Mouse (Mus musculus): Measurements from ENCODE around the gene Slc17a1.

Gene Slc17a1

DNA sequence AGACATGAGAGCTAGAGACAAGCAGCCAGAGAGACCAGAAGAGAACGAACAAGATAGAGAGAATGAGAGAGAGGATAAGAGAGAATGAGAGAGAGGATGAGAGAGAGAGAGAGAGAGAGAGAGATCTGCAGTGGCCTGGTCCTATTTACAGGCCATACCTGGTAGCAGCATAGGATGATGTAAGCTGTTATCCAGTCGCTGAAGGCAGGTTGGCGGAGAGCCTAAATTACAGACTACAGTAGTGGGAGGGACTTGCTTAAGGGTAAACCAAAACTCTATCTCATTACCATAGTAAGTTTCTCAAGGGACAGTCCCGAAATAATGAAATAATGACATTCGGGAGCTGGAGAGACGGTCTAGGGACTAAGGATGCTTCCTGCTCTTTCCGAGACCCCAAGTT, at the start of gene Slc17a1:
TSS of gene Slc17a1 (plus strand) at position 346 of the 400 bp plus-strand sequence.
- DNase-seq (ENCODE audit: low spot score) = no peak

DNA sequence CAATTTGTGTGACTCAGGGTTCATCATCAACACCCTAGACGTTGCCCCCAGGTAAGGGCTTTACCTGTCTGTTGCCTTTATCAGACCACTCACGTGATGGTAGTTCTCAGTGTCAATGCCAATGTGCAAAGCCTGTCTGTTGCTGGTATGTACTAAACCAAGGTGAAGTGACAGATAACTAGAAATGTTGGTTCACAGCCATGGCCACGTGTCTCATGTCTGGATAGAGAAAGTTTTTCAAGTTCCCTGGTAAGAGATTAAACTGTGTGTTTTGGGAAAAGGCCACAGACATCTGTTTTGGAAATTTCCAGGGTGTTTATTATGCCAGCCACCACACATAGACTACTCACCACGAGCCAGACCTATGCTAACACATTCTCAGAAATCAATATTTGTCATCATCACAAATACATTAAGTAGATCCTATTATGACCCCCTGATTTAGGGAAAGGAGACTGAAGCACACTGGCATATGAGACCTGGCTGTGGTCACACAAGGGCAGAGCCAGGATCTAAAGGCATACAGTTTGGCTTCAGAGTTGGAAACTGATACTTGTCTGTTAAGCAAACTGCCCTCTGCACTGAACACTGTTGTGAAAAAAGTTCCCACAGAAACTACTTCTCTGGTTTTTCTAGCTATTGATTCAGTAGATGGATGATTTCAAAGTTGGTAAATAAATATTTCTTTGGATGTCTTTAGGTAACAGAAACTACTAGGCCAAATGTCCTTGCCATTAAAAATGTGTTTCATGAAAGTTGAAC, 47.2 kb upstream of the Slc17a1 start:
- DNase-seq (ENCODE audit: low spot score) = no peak

DNA sequence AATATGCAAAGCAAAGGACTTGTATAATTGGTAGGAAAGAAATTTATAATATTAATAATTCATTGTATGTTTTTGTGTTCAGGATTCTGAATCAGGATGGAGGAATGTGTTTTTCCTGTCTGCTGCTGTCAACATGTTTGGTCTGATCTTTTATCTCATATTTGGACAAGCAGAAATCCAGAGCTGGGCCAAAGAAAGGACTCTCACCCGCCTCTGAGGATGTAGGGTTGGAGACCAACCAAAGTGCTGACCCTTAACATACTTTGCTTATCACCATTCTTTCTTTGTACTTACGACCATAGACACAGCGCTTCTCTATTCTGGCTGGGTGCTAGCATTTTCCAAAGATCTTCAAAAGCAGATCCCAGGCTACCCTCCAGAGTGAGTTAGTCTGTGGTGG, 45.3 kb upstream of the Slc17a1 start:
- no peak for DNase-seq (ENCODE audit: low spot score)

DNA sequence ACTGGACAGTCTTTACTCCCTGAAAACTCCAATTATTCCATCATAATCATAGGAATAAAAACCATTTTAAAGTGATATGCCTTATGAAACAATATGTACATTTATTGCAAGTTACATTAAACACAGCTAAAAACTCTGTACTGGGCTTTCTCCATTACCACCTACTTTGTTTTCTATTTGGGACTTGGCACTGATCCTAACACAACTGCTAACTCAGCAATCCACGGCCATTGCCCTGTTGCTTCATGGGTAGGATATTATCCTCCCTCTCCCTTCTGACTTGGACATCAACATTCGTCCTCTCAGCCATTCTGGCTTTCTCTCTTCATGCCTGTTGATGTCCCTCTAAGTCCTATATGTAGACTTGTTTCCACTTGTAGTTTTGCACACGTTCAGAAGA, 40.9 kb upstream of the Slc17a1 start:
- no peak for DNase-seq (ENCODE audit: low spot score)

DNA sequence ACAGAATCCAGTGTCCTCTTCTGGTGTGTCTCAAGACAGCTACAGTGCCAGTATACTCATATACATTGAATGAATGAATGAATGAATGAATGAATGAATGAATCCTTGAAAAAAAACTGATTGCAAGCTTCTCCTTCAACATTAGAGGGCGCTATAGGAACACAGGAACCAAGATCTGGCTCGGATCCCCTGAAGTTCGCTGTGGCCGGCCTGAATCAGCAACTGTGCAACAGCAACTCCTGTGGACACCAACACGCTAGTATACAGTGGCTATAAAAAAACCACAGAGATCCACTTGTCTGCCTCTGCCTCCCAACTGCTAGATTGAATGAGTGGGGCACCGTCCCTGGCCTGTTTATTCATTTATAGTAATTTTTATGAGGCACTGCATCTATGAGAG, 34.5 kb upstream of the Slc17a1 start:
- peak; percentile 81 for DNase-seq (ENCODE audit: low spot score)

DNA sequence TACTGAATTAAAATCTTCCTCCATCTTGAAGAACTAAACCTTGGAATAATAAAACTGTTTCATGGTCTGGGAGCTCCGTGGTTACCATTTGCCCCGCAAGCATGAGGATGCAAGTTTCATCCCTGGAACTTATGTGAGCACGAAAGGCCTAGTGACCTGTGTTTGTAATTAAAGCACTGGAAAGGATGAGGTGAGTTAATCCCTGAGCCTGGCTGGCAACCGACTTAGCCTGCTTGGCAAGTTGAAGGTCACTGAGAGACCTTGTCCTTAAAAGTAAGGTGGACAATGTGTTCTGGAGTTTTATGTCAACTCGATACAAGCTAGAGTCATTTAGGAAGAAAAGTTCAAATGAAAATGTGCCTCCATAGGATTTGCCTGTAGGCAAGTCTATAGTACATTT, 32.7 kb upstream of the Slc17a1 start:
- no peak for DNase-seq (ENCODE audit: low spot score)

DNA sequence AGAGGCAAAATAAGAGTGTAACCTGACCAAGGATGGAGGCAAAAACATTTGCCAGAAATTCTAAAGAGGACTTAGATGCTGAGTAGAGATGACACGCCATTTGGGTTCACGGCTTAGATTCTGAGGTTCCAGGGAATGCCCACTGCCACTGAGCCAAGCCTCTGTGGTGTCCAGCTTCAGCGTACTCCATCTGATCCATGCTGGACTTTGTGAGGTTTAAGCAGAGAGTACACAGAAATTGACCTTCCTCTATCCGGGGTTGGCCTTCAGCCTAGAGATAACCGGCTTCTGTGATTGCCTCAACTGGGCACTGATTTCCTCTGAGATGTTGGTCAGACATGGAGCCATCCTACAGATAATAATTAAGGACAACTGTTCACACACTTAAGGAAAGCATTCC, 30.9 kb upstream of the Slc17a1 start:
- DNase-seq (ENCODE audit: low spot score) = no peak

DNA sequence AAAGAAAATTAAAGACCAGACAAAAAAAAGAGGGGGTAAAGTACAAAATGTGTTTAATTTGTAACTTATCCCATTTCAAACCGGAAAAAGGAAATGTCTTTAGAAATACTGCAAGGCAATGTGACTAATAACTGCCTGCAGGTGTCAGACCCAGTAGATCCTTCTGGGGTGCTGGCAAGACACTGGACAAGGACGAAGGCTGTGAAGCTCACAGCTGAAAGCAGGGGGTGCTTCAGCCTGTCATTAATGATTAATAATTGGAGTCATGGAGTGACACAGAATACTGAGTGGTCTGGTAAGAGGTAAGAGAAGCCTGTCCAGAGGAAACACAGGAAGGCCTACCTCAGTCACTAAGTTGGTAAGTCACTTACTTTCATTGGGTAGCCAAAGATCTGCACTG, 28.2 kb upstream of the Slc17a1 start, which contains the start of gene Slc17a3:
TSS of gene Slc17a3 (plus strand) at position 127 of the 400 bp plus-strand sequence.
- DNase-seq (ENCODE audit: low spot score) = no peak

DNA sequence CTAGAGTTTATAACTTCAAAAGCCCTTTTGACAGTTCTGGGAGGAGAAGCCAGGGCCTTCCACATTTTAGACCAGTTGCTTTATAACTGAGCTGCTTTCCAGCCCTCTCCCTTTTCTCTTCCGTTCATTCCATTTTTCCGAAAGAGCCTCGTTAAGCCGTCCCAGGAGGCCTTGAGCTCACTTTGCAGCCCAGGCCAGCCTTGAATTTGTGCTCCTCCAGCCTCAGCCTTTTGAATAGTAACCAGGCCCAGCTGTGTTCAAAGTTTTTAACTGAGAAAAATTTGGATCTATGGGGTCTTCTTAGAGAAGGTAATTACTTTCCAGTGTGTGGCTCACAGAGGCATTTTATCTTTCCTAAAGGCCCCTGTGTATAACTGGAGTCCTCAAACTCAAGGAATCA, 21.7 kb upstream of the Slc17a1 start:
- DNase-seq (ENCODE audit: low spot score) = no peak

DNA sequence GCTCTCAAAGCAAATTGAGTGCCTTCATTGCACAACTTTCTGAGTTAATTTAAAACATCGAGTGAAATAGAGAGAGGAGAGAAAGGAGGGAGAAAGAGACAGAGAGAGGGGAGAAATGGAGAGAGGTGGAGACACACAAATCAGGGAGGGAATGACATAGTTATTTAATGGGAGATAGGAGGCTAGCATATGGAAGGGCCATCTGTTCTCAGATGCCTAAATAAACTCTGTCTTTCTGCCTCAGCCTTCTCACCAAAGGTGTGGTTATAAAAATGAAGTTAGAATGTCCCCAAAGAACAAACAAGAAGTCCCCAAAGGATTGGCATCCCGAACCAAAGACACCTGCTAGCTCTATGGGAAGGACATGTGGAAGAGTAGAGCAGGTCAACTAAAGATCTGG, 18.3 kb upstream of the Slc17a1 start:
- DNase-seq (ENCODE audit: low spot score) = no peak

DNA sequence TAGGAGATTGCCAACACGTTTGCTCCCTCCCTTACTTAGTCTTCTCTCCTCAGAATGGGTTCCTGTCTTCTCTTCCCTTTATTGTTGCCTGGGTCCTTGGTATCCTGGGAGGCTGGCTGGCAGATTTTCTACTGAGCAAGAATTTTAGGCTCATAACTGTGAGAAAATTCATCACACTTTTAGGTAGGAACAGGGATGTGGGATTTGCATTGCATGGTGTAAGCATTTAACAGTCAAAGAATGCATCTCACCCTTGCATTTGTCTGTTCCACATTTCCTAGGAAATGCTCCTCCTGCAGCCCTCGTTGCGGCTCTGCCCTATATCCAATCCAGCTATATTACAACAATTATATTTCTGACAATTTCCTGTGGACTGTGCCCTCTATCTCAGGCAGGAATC, 11.1 kb upstream of the Slc17a1 start:
- no peak for DNase-seq (ENCODE audit: low spot score)

DNA sequence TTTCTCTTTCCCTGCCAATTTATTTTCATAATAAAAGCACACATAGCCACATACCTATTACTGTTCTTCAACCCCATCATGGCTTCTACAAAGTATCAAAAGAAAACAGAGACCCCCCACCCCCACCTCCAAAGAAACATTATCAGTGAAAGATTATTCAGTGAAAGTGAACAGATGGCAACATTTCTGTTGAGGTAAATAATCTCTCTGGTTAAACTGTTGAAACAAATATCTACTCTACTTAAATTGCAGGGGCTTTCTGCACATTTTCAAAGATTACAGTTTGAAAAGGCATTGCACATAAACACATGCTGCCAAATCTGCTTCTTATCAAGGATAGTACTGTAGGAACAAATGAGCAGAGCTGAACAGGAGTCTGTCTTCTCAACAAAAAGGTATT, 5.7 kb upstream of the Slc17a1 start:
- no peak for DNase-seq (ENCODE audit: low spot score)

DNA sequence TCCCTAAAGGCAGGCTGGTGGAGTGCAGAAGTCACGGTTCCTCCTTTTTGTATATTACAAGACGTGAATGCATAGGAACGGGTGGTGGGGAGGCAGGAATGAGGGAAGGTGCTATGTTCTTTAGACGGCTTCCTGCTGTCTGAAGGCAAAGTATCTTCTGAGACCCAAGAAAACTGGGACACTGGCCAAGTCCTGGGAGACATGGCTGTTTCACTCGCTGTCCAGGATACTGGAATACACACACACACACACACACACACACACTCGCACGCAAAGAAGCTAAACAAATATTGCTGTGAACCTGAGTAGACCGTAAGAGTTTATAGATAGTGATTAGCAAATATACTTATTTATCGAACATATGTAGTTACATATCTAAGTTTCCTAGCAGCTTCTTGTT, 2.8 kb upstream of the Slc17a1 start:
- no peak for DNase-seq (ENCODE audit: low spot score)

DNA sequence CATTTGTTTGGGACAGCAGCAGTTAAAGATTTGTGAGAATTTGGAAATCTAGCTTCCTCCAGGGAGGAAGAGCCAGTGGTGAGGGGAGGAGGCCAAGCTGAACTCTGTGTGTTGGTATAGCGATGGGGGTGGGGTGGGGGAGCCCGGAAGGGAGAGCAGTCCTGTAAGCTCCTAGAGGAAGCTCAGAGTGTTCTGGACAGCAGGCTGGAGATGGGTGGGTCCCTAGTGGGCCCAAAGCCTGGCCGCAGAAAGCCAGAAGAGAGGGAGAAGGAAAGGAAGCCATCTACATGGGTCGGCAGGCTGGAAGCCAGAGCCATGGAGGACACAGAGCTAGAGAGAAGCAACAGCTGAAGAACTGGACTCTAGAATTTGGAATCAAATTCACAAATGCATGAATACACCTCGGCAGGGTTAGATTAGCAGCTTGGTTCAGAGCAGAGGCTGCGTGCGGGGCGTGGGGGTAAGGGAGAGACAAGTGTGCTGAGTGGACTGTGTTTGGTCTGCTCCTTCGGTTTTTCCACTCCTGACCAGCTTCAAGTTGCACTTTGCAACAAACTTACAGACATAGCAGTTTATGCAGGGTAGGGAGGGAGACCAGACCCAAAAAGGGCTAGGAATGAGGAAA, 1.4 kb upstream of the Slc17a1 start:
- DNase-seq (ENCODE audit: low spot score) = no peak

DNA sequence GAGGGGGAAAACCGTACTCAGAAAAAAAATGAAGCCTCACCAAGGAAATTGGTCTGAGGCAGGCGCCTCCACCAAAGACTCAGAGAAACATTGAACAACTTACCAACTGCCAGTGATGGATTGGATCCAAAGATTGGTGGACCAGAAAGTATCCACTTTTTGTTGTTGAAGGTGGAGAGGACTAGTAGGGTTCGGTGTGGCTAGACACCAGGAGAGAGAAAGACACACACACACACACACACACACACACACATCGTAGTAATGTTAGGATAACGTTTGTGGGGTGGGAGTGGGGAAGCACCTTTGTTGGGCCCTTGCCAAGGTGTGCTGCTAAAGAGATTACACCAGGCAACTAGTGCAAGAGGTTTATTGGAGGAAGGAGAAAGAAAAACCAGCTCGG, 550 bp upstream of the Slc17a1 start:
- no peak for DNase-seq (ENCODE audit: low spot score)

DNA sequence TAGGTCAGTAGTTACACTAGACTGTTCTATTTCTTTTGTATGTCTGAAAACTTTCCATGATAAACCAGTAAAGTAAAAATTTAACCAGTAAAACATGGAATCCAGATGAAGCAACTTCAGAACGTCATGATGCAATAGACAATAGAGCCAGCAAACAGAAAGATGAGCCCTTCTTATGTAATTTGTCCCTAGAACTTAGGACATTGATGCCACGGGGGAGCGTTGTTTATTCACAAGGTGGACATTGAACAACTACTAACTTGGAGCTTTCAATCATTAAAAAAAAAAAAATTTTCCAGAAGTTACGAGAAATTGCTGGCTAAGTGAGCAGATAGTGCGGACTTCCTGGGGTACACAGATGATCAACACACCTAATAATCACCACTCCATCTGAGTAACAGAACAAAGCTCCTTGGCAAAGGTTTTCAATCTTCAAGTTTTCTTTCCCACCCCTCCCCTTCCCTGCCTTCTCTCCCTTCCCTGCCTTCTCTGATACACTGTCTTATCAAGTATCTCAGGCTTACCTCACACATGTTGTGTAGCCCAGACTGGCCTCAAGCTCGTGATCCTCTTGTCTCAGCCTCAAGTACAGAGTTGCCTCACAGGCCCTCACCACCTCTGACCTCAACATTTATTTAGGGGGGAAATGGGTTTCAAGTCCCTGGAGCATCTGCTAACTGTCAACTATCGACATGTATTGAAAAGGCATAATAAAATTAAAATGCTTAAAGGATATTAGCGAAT, 1.4 kb downstream of the Slc17a1 start:
- no peak for DNase-seq (ENCODE audit: low spot score)

DNA sequence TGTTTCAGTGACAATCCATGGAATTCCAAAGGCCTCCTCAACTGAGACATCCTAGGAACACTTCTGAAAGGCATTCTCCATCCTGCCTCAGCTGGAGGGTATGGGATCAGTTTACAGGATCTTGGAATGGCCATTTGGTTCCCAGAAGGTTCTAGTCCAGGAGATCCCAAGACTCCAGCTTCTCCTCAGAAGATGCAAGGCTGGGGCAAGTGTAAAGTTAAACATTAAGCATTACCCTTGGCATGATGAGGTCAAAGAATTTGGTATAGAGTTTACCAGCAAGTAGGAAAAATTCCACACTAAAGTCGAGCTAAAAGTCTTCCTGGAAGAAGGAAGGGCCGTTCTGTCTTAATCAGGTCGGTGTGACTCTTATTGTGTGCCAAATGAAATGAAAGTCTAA, 2.4 kb downstream of the Slc17a1 start:
- no peak for DNase-seq (ENCODE audit: low spot score)

DNA sequence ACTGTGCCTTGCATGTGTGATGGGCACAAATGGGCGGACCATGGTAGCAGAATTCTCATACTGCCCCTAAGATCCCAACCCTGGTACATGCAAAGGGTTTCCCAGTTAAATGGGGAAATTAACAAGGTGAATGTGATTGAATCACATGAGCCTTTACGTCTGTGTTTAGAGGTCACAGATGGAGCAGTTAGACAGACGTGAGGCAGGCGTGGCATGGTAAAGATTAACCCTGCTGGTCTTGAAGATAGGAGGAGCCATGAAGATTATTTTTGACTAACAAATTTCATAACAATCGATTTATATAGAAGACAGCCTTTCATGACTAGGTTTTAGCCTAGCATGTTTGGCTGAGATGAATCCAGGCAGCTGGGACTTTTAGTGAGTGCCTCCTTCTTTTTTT, 5.6 kb downstream of the Slc17a1 start:
- no peak for DNase-seq (ENCODE audit: low spot score)

DNA sequence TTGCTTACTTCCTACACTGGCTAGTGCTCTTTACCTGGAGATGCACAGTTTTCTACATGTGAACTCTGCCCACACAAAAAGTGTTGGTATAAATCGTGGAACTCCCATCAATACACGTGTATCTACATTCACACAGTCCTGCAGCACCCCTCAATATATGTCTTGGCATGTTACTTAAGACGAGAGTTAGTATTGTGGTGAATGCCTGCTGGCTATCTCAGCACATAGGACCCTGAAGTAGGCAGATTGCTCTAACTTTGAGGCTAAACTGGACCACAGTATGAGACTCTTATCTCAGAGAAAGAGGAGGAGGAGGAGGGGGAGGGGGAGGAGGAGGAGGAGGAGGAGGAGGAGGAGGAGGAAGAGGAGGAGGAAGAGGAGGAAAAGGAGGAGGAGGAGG, 11.6 kb downstream of the Slc17a1 start:
- no peak for DNase-seq (ENCODE audit: low spot score)

DNA sequence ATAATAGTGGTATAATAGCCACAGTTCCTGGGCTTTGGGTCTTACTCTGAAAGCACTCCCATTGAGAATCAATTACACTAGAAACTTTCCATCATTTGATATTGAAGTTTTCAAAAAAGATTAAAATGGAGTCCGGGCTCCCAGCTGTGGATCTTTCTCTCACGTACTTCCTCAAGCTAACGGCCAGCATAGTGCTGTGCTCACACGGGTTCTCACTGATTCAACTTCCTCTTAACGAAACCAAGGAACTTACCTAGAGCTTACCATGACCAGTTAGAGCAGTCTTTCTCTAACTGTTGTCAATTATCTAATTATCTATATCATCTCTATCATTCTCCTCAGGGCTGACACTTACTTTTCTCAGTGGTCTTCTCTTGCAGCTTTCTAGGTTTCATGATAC, 12.1 kb downstream of the Slc17a1 start:
- no peak for DNase-seq (ENCODE audit: low spot score)

DNA sequence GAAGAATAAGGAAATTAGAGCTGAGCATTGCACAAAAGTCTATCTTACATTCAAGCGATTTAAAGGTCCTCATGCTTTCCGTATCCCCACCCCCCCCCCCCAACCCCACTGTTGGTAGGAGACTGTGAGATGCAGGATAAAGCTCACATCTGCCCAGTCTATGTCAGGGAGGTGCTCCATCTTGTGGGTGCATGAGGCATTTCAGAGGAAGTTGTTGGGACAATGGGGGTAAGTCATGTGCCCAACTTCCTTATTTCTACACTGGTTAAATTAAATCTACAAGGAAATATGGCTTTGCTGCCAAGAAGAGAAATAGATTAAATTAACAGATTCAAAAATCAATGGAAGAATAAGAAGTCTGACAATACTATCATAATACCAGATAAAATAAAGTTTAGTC, 18.0 kb downstream of the Slc17a1 start:
- DNase-seq (ENCODE audit: low spot score) = peak; percentile 15

DNA sequence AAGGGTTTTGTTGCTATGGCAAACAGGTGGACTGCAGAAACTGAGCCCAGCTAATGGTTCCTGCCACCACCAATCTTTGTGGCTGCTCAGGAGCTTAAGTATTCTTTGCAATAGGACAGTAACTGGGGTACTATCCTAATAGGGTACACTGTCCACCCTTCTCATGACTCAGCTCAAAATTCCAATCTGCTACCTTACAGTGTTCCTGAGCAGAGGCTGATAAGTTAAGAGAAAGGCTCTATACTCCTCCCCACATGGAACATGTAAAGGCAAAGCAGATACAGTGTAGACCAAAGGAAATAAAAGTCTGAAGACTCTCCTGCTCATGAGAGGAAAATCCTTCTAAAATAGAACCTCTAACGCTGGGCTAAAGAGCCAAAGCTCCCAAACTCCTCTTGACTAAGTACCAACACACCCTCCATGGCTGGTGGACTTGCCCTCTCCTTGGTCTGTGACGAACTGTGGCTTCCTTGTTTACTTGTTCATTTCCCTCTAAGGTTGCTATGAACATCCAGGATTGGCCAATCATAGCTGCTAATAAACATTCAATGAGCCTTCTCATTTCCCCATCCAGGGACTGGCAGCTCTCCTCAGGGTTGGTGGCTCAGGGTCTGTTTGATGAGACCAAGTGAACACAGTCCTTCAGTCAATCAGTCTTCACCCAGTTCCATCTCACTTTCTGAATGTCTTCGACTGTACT, 19.6 kb downstream of the Slc17a1 start:
- no peak for DNase-seq (ENCODE audit: low spot score)
